Mouse (Mus musculus): Measurements from ENCODE around the gene Letmd1.
"Not testable (repeated sequence)": the region's sequence is repeated elsewhere in the genome, so short reads cannot be mapped to it uniquely, and the experiment has no call there.

GRCm38 (mm10) chr15:100421758-100422197, 47.0 kb upstream of the Letmd1 start, which contains the start of gene Gm5475:
- TF ChIP-seq POLR2A (IDR thresholded peaks at IDR 0.05; ENCODE audit: low read depth, low read length); CTCF (IDR thresholded peaks at IDR 0.05; ENCODE audit: extremely low read depth, insufficient read length, insufficient replicate concordance, low read depth, low read length): not testable (repeated sequence)
